22 mouse cellular contexts compared by ENCODE assay signal in the genomic region with DNA sequence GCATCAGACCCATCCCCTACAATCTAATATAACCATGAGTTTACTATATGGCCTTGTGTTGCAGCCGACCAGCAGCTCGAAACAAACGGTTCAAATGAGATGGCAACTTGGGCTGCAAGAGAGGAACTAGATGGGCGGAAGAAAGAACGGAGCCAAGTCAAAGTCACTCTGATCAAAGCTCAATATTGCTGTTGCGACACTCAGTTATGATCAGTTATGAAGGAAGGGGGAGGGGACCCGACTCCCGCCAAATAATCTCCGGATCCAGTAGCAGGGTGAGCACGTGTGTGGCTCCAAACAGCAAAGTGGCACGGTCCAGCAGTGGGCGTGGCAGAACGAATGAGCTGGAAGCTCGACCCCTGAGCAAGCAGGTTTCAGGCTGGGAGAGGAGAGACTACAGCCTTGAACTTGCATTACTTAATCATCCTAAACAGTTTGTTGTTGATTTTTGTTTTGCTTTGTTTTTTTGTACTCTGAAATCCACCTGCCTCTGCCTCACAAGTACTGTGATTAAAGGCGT. TPM values are rescaled to one million over a fixed set of nuclear protein-coding genes. Genes with fewer than 3 reads are reported as not detected.
DNase-seq lines count a peak whose midpoint lies in the region; TF ChIP-seq lines count a peak whose summit lies in the region.
"Had no signal": no experiment of that assay in that cellular context is flagged by ENCODE, and none has a peak within 500 bp of the region (broad histone marks: within the 10 kb centered on the region; RNA-seq: fewer than 3 reads in every experiment).

No protein-coding gene starts in this region.

- intact Hi-C loops in left cerebral cortex, postnatal 25 days (cut with DNase I) = no loop called here

- 0 out of 2 replicates have a peak overlapping the region, but pooled peaks have one; percentile 7 for H3K4me3 ChIP-seq in E14TG2a.4 (replicated peaks; ENCODE audit: low read length)
- H3K4me3 ChIP-seq: embryonic facial prominence, embryonic 13.5 days; embryonic facial prominence, embryonic 15.5 days; erythroblast, embryonic 14.5 days; forebrain, embryonic 10.5 days; forebrain, embryonic 12.5 days had no signal

- no peaks in the 10 kb centered on the region for H3K27me3 ChIP-seq in E14TG2a.4 (ENCODE audit: insufficient read depth, low read length)
- H3K27me3 ChIP-seq: embryonic facial prominence, embryonic 13.5 days; embryonic facial prominence, embryonic 15.5 days; forebrain, embryonic 12.5 days had no signal

- peaks cover 5% of the 10 kb centered on the region; the same call in 1 of the 2 replicates for H3K4me1 ChIP-seq in E14TG2a.4 (replicated peaks; ENCODE audit: low read depth, low read length)
- H3K4me1 ChIP-seq: embryonic facial prominence, embryonic 13.5 days; embryonic facial prominence, embryonic 15.5 days; forebrain, embryonic 10.5 days; forebrain, embryonic 12.5 days had no signal

- DNase-seq in ES-CJ7 (ENCODE audit: low read depth, low spot score) (peak; percentile 27), ZHBTc4 (ENCODE audit: low read depth, low spot score) (peak; percentile 59)
- DNase-seq in left cerebral cortex, postnatal 25 days (ENCODE audit: low spot score in 2 of 2) = no peak
- no peak for DNase-seq in right cerebral cortex, postnatal 4 days
- DNase-seq: adrenal gland, adult 2 months; adrenal gland, postnatal 10 days; adrenal gland, postnatal 25 days; cerebellum, adult 11 months; cerebellum, adult 18-20 months; cerebellum, adult 8-10 months; cerebellum, adult 9-11 months; cerebellum, postnatal 14 days; cerebellum, postnatal 36 days; embryo, embryonic 11 days had no signal

- peaks cover 6% of the 10 kb centered on the region for H3K9me3 ChIP-seq in E14TG2a.4 (ENCODE audit: low read length)
- H3K9me3 ChIP-seq: embryonic facial prominence, embryonic 13.5 days; embryonic facial prominence, embryonic 15.5 days; forebrain, embryonic 12.5 days had no signal

- TF ChIP-seq CTCF in E14TG2a.4 (conservative IDR thresholded peaks at IDR 0.05; ENCODE audit: low read length) = no peak

- no peaks in the 10 kb centered on the region for H3K36me3 ChIP-seq in E14TG2a.4 (ENCODE audit: insufficient read depth, low read length)
- H3K36me3 ChIP-seq: embryonic facial prominence, embryonic 13.5 days; embryonic facial prominence, embryonic 15.5 days; forebrain, embryonic 10.5 days; forebrain, embryonic 12.5 days had no signal

RNA-seq across cellular contexts. Expression of a gene that starts 10.0 kb away (rescaled TPM):
- total RNA-seq in left cerebral cortex, postnatal 25 days (2021) = 1 to 10 TPM in 1 of 2 experiments, under 1 TPM in 1; 0.98 to 1.7 TPM
- total RNA-seq: common myeloid progenitor, adult 5-6 weeks; ES-E14 had no signal

RNA-seq across cellular contexts. Expression of a gene that starts 10.0 kb away (rescaled TPM):
- total RNA-seq in left cerebral cortex, postnatal 25 days (2021) = 10 to 100 TPM; 24.4 to 24.6 TPM

RNA-seq across cellular contexts. Expression of a gene that starts 30.3 kb away (rescaled TPM):
- total RNA-seq in left cerebral cortex, postnatal 25 days (2021) = 10 to 100 TPM; 37.9 to 38.9 TPM

RNA-seq across cellular contexts. Expression of a gene that starts 30.5 kb away (rescaled TPM):
- total RNA-seq in left cerebral cortex, postnatal 25 days (2021) = 10 to 100 TPM; 74.3 to 84.6 TPM

RNA-seq across cellular contexts. Expression of a gene that starts 34.6 kb away (rescaled TPM):
- total RNA-seq in left cerebral cortex, postnatal 25 days (2021) = 1 to 10 TPM; 1.6 to 1.7 TPM

Comparison
In these comparisons a context has a peak if more than half of its experiments do, and no peak if none do; other contexts are left out.
1. DNase-seq: peak in ES-CJ7 (single experiment) and ZHBTc4 (single experiment); none in left cerebral cortex, postnatal 25 days (0 of 2) and right cerebral cortex, postnatal 4 days (single experiment).